Mouse (Mus musculus) embryonic facial prominence, embryonic 13.5 days (tissue): ENCODE measurements around the gene Krt18. TPM values are rescaled to one million over a fixed set of nuclear protein-coding genes. Genes with fewer than 3 reads are reported as not detected.

Experiments
- ATAC-seq: fragments of 200-750 bp; cut with Nextera tagmentation; 2 replicates; pipeline ENCODE4 v1.8.0; 2017; ENCODE audit warnings: low read depth; ENCODE audit not compliant: insufficient number of reproducible peaks, insufficient read depth, low FRiP score, low TSS enrichment
- H3K27ac ChIP-seq: fragments of 300-500 bp; sonication (generic); 2 replicates; pipeline ENCODE4 v1.5.1; 2015; ENCODE audit warnings: moderate library complexity, mild to moderate bottlenecking, inconsistent platforms
- H3K27me3 ChIP-seq: fragments of 300-500 bp; sonication (generic); 2 replicates; pipeline ENCODE4 v1.6.1; 2015; ENCODE audit warnings: mild to moderate bottlenecking, inconsistent platforms
- H3K36me3 ChIP-seq: fragments of 300-500 bp; sonication (generic); 2 replicates; pipeline ENCODE4 v1.6.1; 2015; ENCODE audit warnings: mild to moderate bottlenecking, inconsistent platforms
- H3K4me1 ChIP-seq: fragments of 300-500 bp; sonication (generic); 2 replicates; pipeline ENCODE4 v1.6.1; 2015; ENCODE audit warnings: inconsistent platforms
- H3K4me2 ChIP-seq: fragments of 300-500 bp; sonication (generic); 2 replicates; pipeline ENCODE4 v1.6.1; 2015; ENCODE audit warnings: moderate library complexity, mild to moderate bottlenecking, inconsistent platforms
- H3K4me3 ChIP-seq: fragments of 300-500 bp; sonication (generic); 2 replicates; pipeline ENCODE4 v1.5.1; 2015; ENCODE audit warnings: mild to moderate bottlenecking, inconsistent platforms
- H3K9ac ChIP-seq: fragments of 300-500 bp; sonication (generic); 2 replicates; pipeline ENCODE4 v1.6.1; 2015; ENCODE audit warnings: mild to moderate bottlenecking, inconsistent platforms
- H3K9me3 ChIP-seq: fragments of 300-500 bp; sonication (generic); 2 replicates; pipeline ENCODE4 v1.6.1; 2016; ENCODE audit warnings: inconsistent platforms
- WGBS: fragments of 180-500 bp; shearing (Covaris S2); methylation state at CpG from one replicate; pipeline ENCODE4 v1.1.7; 2015; ENCODE audit warnings: mixed read lengths; 5-methylcytosine and 5-hydroxymethylcytosine counted together
- polyA plus RNA-seq: library from polyadenylated mRNA; unstranded; fragments of >200 nt; fragmentation: Nextera tagmentation; extraction: Ambion mirVana; gene quantifications from 2 replicates; pipeline ENCODE4 v1.2.1, GENCODE M21; 2015

Krt18 gene
- polyA plus RNA-seq, 1 experiment from 2014 or later: 36.0 TPM

DNA sequence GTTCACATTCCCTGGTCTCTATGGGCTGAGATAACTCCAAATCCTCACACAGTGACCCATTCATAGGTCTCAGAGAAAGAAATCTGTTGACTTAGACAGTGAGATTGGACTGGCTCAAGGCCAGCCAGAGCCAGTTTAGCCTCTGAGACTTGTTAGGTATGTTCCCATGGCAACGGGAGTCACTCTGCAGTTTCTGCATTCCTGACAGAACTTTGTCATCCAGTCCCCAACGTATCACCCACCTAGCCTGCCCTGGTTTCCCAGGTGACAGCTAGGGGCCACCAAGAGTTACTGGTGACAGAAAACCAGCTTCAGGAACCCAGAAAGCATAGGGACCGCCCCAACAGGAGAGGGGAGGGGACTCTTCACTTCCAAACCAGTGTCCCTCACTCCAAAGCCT is 14.3 kb upstream of the Krt18 start:
- 49% methylated on average over 3 of the region's 3 CpGs for WGBS
- H3K4me1 ChIP-seq: peaks cover 26% of the 10 kb centered on the region
- H3K27ac ChIP-seq: no peak overlapping the region
- H3K9ac ChIP-seq: no peak overlapping the region
- H3K4me2 ChIP-seq: no peak overlapping the region
- H3K27me3 ChIP-seq: peaks cover 13% of the 10 kb centered on the region; the same call in 1 of the 2 replicates
- no peaks in the 10 kb centered on the region for H3K36me3 ChIP-seq
- no peak for ATAC-seq
- H3K9me3 ChIP-seq: no peaks in the 10 kb centered on the region
- no peak overlapping the region for H3K4me3 ChIP-seq

DNA sequence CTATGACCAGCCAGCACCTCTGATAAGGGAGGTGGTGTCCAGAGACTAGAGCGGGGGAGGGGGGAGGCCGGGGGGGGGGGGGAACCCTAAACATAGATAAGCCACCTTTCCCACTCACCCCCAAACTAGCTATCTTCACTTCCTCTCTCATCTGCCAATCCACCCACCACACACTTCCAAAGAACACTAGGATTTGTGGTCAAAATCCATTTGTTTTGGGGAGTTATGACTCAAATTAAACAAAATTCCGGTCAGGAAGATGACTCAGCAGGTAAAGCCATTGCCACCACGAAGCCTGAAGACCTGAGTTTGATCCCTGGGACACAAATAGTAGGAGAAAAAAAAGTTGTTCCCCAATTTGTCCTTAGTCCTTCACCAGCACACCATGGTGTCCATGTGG is 13.1 kb upstream of the Krt18 start:
- Histone ChIP-seq H3K27me3 (peaks cover 7% of the 10 kb centered on the region; the same call in 1 of the 2 replicates), H3K9ac (no peak overlapping the region), H3K9me3 (no peaks in the 10 kb centered on the region), H3K27ac (no peak overlapping the region), H3K36me3 (no peaks in the 10 kb centered on the region), H3K4me2 (no peak overlapping the region), H3K4me1 (peaks cover 26% of the 10 kb centered on the region), H3K4me3 (no peak overlapping the region)
- 64% methylated on average over 2 of the region's 4 CpGs for WGBS
- ATAC-seq: no peak

DNA sequence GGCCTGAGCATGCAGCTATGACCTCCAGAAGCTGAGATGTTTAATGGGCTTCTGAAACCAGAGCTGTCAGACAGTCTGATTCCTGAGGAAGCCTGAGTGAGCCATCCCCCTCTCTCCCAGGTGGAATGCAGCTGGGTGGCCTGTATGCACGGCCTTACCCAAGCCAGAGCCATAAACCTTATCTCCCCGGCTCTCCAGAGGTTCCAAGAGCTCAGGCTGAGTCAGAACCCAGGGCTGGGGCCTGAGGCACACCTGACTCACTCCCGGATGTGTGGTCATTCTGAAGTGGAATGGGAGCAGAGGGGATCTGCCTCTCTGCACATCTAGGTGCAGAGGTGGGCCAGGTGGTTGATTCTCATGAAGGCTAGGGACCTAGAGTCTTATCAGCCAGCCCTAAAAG is 11.9 kb upstream of the Krt18 start:
- ATAC-seq: no peak
- 35% methylated on average over 3 of the region's 3 CpGs for WGBS
- H3K27me3 ChIP-seq: peaks cover 7% of the 10 kb centered on the region; the same call in 1 of the 2 replicates
- H3K4me1 ChIP-seq: peaks cover 19% of the 10 kb centered on the region
- H3K27ac ChIP-seq: no peak overlapping the region
- H3K36me3 ChIP-seq: no peaks in the 10 kb centered on the region
- H3K4me2 ChIP-seq: no peak overlapping the region
- no peaks in the 10 kb centered on the region for H3K9me3 ChIP-seq
- no peak overlapping the region for H3K4me3 ChIP-seq
- H3K9ac ChIP-seq: no peak overlapping the region

DNA sequence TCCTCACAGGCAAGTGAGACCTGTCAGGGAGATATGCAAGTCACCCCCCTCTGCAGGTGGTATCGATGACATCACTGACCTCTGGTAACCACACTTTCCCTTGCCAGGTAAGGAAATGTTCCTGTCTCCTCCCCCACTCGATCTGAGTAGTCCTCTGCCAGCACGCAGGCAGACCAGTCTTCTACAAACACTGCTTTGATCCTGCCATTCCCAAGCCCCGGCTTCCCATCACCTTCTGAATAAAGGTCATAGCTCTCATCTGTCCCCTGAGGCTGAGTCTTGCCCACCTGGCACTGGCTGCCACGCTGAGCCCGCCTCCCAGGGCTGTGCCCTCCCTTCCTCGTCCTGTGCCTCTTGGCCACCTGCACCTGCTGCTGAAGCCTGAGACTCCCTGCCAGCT is 11.2 kb upstream of the Krt18 start:
- Histone ChIP-seq H3K4me1 (peaks cover 19% of the 10 kb centered on the region), H3K36me3 (no peaks in the 10 kb centered on the region), H3K27me3 (peaks cover 7% of the 10 kb centered on the region; the same call in 1 of the 2 replicates), H3K4me3 (no peak overlapping the region), H3K9me3 (no peaks in the 10 kb centered on the region), H3K27ac (no peak overlapping the region), H3K4me2 (no peak overlapping the region), H3K9ac (no peak overlapping the region)
- WGBS: 15% methylated on average over 7 of the region's 7 CpGs
- 0 out of 2 replicates have a peak, but pooled peaks have one; percentile 60 for ATAC-seq

DNA sequence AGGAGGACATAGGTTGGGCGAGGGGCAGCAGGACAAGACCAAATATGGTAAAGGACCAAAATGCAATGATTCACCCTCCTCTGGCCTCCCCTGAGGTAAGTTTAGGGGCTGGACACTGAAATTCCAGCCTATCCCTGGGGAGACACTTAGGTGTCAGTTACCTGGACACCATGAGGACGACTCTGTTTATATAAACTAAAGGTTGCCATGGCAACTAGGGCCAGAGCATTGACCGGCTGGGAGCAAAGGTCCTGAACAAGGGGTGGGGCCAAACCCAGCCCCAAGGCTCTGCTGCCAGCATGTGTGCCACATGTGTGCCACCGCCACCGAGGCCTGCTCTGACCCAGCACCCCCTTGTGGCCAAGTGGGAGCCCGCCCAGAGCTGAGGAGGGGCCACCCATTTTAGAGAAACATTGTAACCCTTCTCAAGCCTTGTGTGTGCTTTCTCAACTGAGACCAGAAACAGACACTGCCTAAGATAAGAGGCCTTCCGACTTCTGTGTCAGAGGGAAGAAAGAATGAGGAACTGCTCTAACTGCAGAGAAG is 10.0 kb upstream of the Krt18 start:
- ATAC-seq: no peak
- Histone ChIP-seq H3K27ac (no peak overlapping the region), H3K9ac (no peak overlapping the region), H3K9me3 (no peaks in the 10 kb centered on the region), H3K4me2 (no peak overlapping the region), H3K36me3 (no peaks in the 10 kb centered on the region), H3K4me3 (no peak overlapping the region), H3K4me1 (peaks cover 19% of the 10 kb centered on the region), H3K27me3 (peaks cover 7% of the 10 kb centered on the region; the same call in 1 of the 2 replicates)
- WGBS: 12% methylated on average over 7 of the region's 7 CpGs

DNA sequence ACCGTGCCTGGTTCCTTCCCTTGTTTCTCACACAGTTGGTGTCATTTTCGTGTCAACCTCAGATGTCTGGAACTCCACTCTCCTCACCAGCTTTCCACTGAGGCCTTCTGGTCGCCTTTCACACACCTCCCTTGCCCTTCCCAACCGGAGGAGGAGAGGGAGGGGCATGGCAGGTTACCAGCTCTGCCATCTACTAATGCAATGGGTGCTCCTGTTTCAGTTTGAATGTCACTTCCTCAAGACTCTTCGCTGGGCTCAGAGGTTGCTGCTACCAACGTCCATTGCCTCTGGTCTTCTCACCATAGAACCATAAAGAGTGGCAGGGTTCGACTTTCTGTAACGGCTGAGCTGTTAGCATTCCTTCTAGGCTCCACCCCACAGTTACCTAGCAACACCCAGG is 5.5 kb upstream of the Krt18 start:
- Histone ChIP-seq H3K4me1 (peaks cover 18% of the 10 kb centered on the region), H3K9me3 (no peaks in the 10 kb centered on the region), H3K27ac (no peak overlapping the region), H3K4me3 (no peak overlapping the region), H3K9ac (no peak overlapping the region), H3K4me2 (no peak overlapping the region), H3K27me3 (peaks cover 29% of the 10 kb centered on the region), H3K36me3 (no peaks in the 10 kb centered on the region)
- WGBS: 35% methylated on average over 8 of the region's 8 CpGs
- ATAC-seq: no peak

DNA sequence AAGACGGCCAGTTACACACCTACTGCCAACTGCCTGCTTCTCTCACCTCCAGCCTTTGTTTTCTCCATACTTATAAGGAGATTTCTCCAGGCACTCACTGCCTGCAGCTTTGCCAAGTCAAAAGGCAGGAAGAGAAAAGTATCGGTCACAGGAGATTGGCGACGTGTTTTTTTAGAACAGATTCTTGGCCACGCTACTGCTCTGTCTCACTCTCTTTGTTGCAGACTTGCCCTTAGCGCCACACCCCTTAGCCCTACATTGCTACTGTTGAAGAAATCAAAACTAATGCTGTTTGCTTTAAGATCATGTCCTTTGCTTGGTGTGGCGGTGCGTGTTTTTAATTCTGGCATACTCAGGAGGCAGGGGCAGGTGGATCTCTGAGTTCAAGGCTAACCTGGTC is 4.1 kb upstream of the Krt18 start:
- no peak overlapping the region for H3K4me2 ChIP-seq
- H3K27ac ChIP-seq: 0 out of 2 replicates have a peak overlapping the region, but pooled peaks have one; percentile 1
- no peaks in the 10 kb centered on the region for H3K9me3 ChIP-seq
- peaks cover 43% of the 10 kb centered on the region for H3K27me3 ChIP-seq
- peaks cover 27% of the 10 kb centered on the region for H3K4me1 ChIP-seq
- H3K36me3 ChIP-seq: no peaks in the 10 kb centered on the region
- 56% methylated on average over 8 of the region's 8 CpGs for WGBS
- H3K4me3 ChIP-seq: no peak overlapping the region
- no peak for ATAC-seq
- H3K9ac ChIP-seq: no peak overlapping the region

DNA sequence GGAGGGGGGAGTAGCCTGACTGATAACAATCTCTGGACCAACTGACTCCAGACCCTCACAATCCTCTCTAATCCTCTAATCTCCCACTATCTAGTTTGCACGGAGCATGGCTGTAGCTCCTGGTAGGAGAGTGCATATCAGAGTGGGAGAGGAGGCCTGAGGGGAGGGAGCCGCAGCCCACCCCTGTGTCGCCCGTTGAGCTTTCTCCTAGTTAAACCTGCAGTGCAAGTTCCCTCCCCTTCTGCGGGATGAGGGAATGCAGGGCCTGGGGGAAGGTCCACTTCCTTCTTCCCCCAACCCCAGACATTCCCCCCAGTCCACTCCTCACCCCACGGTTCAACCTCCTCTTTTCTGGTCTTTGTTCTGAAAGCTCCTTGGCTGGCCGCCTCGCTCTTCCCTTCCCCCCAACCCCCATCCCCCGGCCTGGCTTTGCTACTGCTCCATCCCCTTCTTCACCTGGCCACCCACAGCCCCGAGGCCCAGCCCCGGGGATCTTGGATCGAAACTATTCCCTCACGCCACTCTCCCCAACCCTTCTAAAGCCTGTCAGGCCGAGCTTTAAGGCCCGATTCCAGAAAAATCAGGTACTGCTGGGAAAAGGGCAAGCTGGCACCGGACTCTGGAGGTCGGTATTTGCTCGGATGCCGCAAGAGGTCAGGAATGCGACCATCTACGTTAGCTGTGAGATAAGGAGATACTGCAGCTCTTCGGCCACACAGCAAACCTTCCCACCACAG is 2.7 kb upstream of the Krt18 start:
- Histone ChIP-seq H3K9me3 (no peaks in the 10 kb centered on the region), H3K9ac (peak overlapping the region; percentile 52), H3K4me3 (no peak overlapping the region), H3K36me3 (no peaks in the 10 kb centered on the region), H3K27me3 (peaks cover 51% of the 10 kb centered on the region), H3K4me2 (peak overlapping the region; percentile 46), H3K27ac (peak overlapping the region; percentile 55; the same call in 1 of the 2 replicates), H3K4me1 (peaks cover 27% of the 10 kb centered on the region)
- WGBS: 5% methylated on average over 22 of the region's 22 CpGs
- 0 out of 2 replicates have a peak, but pooled peaks have one; percentile 48 for ATAC-seq

DNA sequence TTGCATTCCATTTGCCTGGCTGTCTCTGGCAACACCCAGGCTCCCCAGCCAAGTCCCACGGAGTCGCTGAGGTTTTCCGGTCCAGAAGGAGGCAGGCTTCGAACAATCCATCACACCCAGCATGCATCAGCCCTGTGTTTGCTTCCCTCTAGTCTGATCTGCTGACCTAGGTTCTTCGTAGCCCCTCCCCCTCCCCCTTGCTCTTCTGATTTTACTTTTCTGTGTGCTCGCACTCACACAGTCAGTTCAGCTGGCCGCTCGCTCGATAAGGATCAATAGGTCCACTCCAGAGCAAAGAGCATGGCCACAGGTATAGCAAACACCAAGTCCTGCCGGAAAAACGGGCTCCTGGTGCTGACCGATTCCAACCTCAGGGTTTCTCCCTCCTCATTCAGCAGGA is 1.6 kb upstream of the Krt18 start:
- Histone ChIP-seq H3K27ac (no peak overlapping the region), H3K27me3 (peaks cover 53% of the 10 kb centered on the region), H3K4me3 (no peak overlapping the region), H3K9ac (0 out of 2 replicates have a peak overlapping the region, but pooled peaks have one; percentile 21), H3K4me2 (no peak overlapping the region), H3K9me3 (no peaks in the 10 kb centered on the region), H3K4me1 (peaks cover 27% of the 10 kb centered on the region), H3K36me3 (no peaks in the 10 kb centered on the region)
- ATAC-seq: no peak
- 12% methylated on average over 12 of the region's 12 CpGs for WGBS

DNA sequence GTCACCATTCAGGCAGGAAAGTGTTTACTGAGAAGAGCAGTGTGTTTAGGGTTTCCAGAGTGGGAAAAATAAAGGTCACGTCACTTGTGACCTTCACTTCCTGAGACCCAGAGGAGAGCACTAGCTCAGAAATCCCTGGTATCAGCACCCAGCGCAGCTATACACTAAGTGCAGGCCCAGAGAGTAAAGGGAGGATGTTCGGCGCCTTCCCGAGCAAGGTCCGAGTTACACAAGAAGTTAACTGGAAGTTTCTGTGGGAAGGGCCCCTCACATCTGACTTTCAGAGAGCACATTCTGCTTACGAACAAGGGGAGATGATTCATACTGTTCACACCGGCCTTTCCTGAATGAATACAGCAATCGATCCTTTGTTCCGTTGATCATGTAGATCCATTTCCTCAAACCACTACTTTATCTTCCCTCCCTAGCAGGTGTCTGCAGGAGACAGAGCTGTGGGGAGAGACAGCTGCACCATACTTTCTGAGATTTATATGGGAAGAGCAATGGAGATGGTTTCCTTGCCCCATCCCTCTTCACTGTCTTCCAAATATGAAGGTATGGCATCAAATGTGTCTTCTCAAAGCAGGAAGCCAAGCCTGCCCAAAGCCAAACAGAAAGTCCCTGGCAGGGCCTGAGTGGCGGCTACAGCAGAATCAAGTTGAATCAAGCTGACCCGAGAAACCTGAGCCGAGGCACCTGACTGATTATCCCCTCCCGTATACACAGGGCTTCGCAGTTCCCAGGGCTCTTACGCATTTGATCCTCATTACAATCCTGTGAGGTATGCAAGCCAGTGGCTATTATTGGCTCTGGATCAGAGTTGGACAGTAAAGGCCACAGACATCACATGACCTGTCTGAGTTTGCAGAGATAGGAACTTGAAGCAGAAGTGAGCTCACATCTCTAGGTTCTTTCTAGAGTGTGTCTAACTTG is 6.4 kb downstream of the Krt18 start:
- WGBS: 51% methylated on average over 16 of the region's 16 CpGs
- no peaks in the 10 kb centered on the region for H3K36me3 ChIP-seq
- H3K27ac ChIP-seq: no peak overlapping the region
- no peak overlapping the region for H3K9ac ChIP-seq
- no peaks in the 10 kb centered on the region for H3K9me3 ChIP-seq
- no peak for ATAC-seq
- H3K4me1 ChIP-seq: no peaks in the 10 kb centered on the region
- no peak overlapping the region for H3K4me2 ChIP-seq
- H3K4me3 ChIP-seq: no peak overlapping the region
- peaks cover 11% of the 10 kb centered on the region; the same call in 1 of the 2 replicates for H3K27me3 ChIP-seq

DNA sequence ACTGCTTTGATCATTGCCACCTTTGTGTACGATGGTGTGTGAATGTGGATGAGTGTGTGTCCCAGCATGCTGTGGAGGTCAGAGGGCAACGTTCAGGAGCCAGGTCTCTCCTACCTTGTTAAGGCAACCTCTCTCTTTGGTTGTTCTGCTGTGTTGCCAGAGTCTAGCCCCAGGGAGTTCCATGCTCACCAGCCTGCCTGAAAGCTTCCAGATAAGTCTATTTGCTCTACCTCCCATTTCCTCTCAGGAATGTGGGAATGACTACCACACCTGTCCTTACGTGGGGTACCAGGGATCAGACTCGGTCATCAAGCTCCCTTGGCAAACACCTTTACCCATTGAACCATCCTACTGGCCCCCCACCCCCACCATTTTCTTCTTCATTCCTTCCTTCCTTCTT is 12.3 kb downstream of the Krt18 start:
- no peak overlapping the region for H3K27ac ChIP-seq
- H3K4me1 ChIP-seq: no peaks in the 10 kb centered on the region
- WGBS: 72% methylated on average over 4 of the region's 4 CpGs

More for the DNA sequence above, 12.3 kb downstream of the Krt18 start:
- H3K36me3 ChIP-seq: no peaks in the 10 kb centered on the region
- no peaks in the 10 kb centered on the region for H3K9me3 ChIP-seq
- H3K9ac ChIP-seq: no peak overlapping the region
- no peaks in the 10 kb centered on the region; the same call in 1 of the 2 replicates for H3K27me3 ChIP-seq
- H3K4me3 ChIP-seq: no peak overlapping the region
- H3K4me2 ChIP-seq: no peak overlapping the region
- no peak for ATAC-seq
